Mouse (Mus musculus): Measurements from ENCODE around the gene Sept11. TPM values are rescaled to one million over a fixed set of nuclear protein-coding genes. Genes with fewer than 3 reads are reported as not detected.

Gene Sept11
- total RNA-seq, 1 experiment, result 124 TPM

DNA sequence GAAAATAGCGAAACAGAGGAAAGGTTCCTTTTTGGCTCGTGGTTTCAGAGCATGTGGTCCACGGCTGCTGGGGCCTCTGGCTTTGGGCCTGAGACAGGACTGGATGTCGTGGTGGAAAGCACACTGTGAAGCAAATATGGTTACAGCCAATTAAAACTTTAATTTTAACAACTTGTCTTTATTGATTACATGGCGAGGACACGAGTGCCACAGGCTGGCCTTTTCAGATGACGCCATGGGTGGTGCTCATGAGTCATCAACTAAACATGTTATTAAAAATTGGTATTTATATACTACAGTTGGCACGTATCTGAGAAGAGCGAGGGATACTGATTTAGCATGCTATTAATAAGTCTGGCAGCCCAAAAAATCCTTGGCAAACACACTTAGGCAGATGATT, 41.3 kb upstream of the Sept11 start:
- Histone ChIP-seq H3K4me3 (ENCODE audit: insufficient read depth in 1 of 2, low read depth in 1 of 2, low read length in 2 of 2, poor library complexity in 1 of 2, severe bottlenecking in 1 of 2) (no peak overlapping the region), H3K9me3 (ENCODE audit: control insufficient read depth, insufficient read depth, low read depth, low read length) (no peaks in the 10 kb centered on the region), H3K4me1 (ENCODE audit: control insufficient read depth in 2 of 2, insufficient read depth in 2 of 2, low read length in 2 of 2, poor library complexity in 1 of 2) (no peaks in the 10 kb centered on the region), H3K9ac (ENCODE audit: insufficient read depth, low read depth, low read length, poor library complexity, severe bottlenecking) (no peak overlapping the region), H3K27ac (ENCODE audit: insufficient read depth, low read depth, low read length, poor library complexity, severe bottlenecking) (no peak overlapping the region), H3K36me3 (ENCODE audit: control insufficient read depth, insufficient read depth, low read length, poor library complexity, severe bottlenecking) (no peaks in the 10 kb centered on the region)
- in situ Hi-C loops (cut with MboI; ENCODE audit: low sequenced_read_pairs in 2 of 2, unreplicated experiment in 2 of 2), result no loop called here
- DNase-seq (ENCODE audit: low read depth, low spot score), result no peak
- TF ChIP-seq CHD2 (IDR thresholded peaks at IDR 0.05; ENCODE audit: low read depth, low read length) (no peak), HCFC1 (IDR thresholded peaks at IDR 0.05; ENCODE audit: borderline replicate concordance, insufficient read depth, low read length) (no peak), ZC3H11A (IDR thresholded peaks at IDR 0.05; ENCODE audit: borderline replicate concordance, low read depth, low read length) (no peak), ZNF384 (IDR thresholded peaks at IDR 0.05; ENCODE audit: low read depth, low read length) (no peak), MAFK (IDR thresholded peaks at IDR 0.05; ENCODE audit: insufficient read depth, low read depth, low read length) (no peak)

DNA sequence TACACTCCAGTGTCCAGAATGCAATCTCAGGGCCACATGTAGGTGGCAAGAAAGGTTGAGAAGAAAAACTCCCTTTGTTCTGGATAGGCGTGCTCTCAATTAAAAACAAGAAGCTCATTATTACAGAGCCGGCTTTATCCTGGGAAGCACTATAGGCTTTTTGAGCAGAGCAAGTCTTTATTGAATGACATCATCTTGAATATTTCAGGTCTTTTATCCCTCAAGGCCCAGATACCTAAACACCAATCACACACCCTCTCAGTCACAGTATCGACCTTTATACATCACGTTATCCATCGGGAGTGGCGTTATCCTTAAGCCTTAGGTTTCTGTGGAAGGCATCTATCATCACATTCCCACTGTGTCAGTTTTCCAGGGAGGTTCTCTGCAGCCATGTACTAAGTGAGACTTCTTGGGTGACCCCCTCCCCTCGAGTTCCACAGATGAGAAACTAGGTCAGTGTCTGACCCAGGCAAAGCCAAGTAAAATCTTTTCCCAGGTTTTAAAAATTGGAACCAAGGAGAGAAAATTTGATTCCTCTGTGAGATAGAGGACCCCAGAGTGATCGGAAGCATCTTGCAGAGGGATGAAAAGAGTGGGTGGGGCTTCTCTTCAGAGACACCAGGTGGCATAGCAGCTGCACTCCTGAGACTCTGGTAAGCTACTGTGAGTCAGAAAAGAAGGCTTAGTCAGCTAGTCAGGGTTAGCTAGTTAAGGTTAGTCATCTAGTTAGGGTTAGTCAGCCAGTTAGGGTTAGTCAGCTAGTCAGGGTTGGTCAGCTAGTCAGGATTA, 39.4 kb upstream of the Sept11 start:
- no peaks in the 10 kb centered on the region for H3K36me3 ChIP-seq (ENCODE audit: control insufficient read depth, insufficient read depth, low read length, poor library complexity, severe bottlenecking)
- in situ Hi-C loops (cut with MboI; ENCODE audit: low sequenced_read_pairs in 2 of 2, unreplicated experiment in 2 of 2), result no loop called here
- no peak for DNase-seq (ENCODE audit: low read depth, low spot score)
- TF ChIP-seq HCFC1 (IDR thresholded peaks at IDR 0.05; ENCODE audit: borderline replicate concordance, insufficient read depth, low read length) (no peak), CHD2 (IDR thresholded peaks at IDR 0.05; ENCODE audit: low read depth, low read length) (no peak), ZC3H11A (IDR thresholded peaks at IDR 0.05; ENCODE audit: borderline replicate concordance, low read depth, low read length) (no peak), ZNF384 (IDR thresholded peaks at IDR 0.05; ENCODE audit: low read depth, low read length) (no peak), MAFK (IDR thresholded peaks at IDR 0.05; ENCODE audit: insufficient read depth, low read depth, low read length) (no peak)
- no peak overlapping the region for H3K27ac ChIP-seq (ENCODE audit: insufficient read depth, low read depth, low read length, poor library complexity, severe bottlenecking)
- H3K4me1 ChIP-seq (ENCODE audit: control insufficient read depth in 2 of 2, insufficient read depth in 2 of 2, low read length in 2 of 2, poor library complexity in 1 of 2), result no peaks in the 10 kb centered on the region
- H3K4me3 ChIP-seq (ENCODE audit: insufficient read depth in 1 of 2, low read depth in 1 of 2, low read length in 2 of 2, poor library complexity in 1 of 2, severe bottlenecking in 1 of 2), result no peak overlapping the region
- no peak overlapping the region for H3K9ac ChIP-seq (ENCODE audit: insufficient read depth, low read depth, low read length, poor library complexity, severe bottlenecking)
- no peaks in the 10 kb centered on the region for H3K9me3 ChIP-seq (ENCODE audit: control insufficient read depth, insufficient read depth, low read depth, low read length)

DNA sequence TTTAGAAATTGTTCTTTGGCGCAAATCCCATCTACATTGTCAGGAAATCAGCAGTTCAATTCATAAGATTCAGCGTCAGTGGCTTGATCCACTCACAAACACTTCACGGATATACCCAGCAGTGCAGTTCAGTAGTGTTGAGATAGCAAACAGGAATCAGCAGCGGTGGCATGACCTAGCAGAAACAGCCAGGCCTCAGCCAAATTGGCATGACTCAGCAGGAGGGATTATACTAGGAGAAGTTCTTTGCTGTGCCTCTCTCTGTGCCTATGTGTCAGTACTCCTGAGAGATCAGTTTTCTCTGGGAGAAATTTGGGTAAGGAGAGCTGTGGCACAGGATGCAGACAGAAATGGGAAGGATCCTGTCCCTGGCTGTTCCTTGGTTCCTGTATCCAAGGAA, 32.4 kb upstream of the Sept11 start:
- DNase-seq (ENCODE audit: low read depth, low spot score), result no peak
- no peak for TF ChIP-seq HCFC1 (IDR thresholded peaks at IDR 0.05; ENCODE audit: borderline replicate concordance, insufficient read depth, low read length)
- no peak for TF ChIP-seq MAFK (IDR thresholded peaks at IDR 0.05; ENCODE audit: insufficient read depth, low read depth, low read length)
- no peak for TF ChIP-seq CHD2 (IDR thresholded peaks at IDR 0.05; ENCODE audit: low read depth, low read length)
- no peak for TF ChIP-seq ZC3H11A (IDR thresholded peaks at IDR 0.05; ENCODE audit: borderline replicate concordance, low read depth, low read length)
- TF ChIP-seq ZNF384 (IDR thresholded peaks at IDR 0.05; ENCODE audit: low read depth, low read length), result no peak
- Histone ChIP-seq H3K4me3 (ENCODE audit: insufficient read depth in 1 of 2, low read depth in 1 of 2, low read length in 2 of 2, poor library complexity in 1 of 2, severe bottlenecking in 1 of 2) (no peak overlapping the region), H3K4me1 (ENCODE audit: control insufficient read depth in 2 of 2, insufficient read depth in 2 of 2, low read length in 2 of 2, poor library complexity in 1 of 2) (no peaks in the 10 kb centered on the region), H3K9ac (ENCODE audit: insufficient read depth, low read depth, low read length, poor library complexity, severe bottlenecking) (no peak overlapping the region), H3K9me3 (ENCODE audit: control insufficient read depth, insufficient read depth, low read depth, low read length) (no peaks in the 10 kb centered on the region), H3K36me3 (ENCODE audit: control insufficient read depth, insufficient read depth, low read length, poor library complexity, severe bottlenecking) (no peaks in the 10 kb centered on the region), H3K27ac (ENCODE audit: insufficient read depth, low read depth, low read length, poor library complexity, severe bottlenecking) (no peak overlapping the region)
- in situ Hi-C loops (cut with MboI; ENCODE audit: low sequenced_read_pairs in 2 of 2, unreplicated experiment in 2 of 2), result no loop called here

DNA sequence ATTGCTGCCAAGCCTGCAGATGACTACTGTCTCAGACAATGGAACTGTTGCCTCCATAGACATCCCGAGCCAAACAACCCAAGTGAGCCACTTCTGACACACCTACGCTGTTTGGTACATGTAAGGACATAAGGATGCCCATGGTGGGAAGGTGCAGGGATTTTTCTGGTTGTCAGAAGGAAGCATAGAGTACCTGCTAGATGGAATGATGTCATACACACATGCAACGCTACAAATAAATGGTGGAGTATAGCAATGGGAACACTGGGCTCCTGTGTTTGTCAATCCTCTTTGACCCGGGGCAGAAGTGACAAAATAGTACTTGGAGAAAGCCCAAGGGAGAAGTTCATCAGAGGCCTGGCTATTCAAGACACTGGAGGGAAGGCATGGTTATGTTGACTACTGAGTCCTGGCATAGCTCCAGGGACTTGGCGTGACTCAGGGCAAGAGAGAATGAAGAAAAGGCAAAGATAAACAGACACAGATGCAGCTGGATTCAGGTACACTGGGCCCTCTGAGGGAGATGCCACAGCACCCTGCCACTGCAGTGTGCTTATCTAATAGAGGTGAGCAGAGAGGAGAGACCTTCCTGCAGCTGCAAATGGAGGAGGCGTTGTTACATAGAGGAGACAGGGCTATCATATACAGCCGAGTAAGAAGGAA, 15.4 kb upstream of the Sept11 start:
- in situ Hi-C loops (cut with MboI; ENCODE audit: low sequenced_read_pairs in 2 of 2, unreplicated experiment in 2 of 2), result no loop called here
- Histone ChIP-seq H3K36me3 (ENCODE audit: control insufficient read depth, insufficient read depth, low read length, poor library complexity, severe bottlenecking) (no peaks in the 10 kb centered on the region), H3K4me3 (ENCODE audit: insufficient read depth in 1 of 2, low read depth in 1 of 2, low read length in 2 of 2, poor library complexity in 1 of 2, severe bottlenecking in 1 of 2) (no peak overlapping the region), H3K27ac (ENCODE audit: insufficient read depth, low read depth, low read length, poor library complexity, severe bottlenecking) (no peak overlapping the region), H3K4me1 (ENCODE audit: control insufficient read depth in 2 of 2, insufficient read depth in 2 of 2, low read length in 2 of 2, poor library complexity in 1 of 2) (peaks cover 0 to 5% of the 10 kb centered on the region in 2 experiments; a peak in 1 of 4 replicates), H3K9me3 (ENCODE audit: control insufficient read depth, insufficient read depth, low read depth, low read length) (no peaks in the 10 kb centered on the region), H3K9ac (ENCODE audit: insufficient read depth, low read depth, low read length, poor library complexity, severe bottlenecking) (no peak overlapping the region)
- TF ChIP-seq MAFK (IDR thresholded peaks at IDR 0.05; ENCODE audit: insufficient read depth, low read depth, low read length) (no peak), ZC3H11A (IDR thresholded peaks at IDR 0.05; ENCODE audit: borderline replicate concordance, low read depth, low read length) (no peak), ZNF384 (IDR thresholded peaks at IDR 0.05; ENCODE audit: low read depth, low read length) (no peak), CHD2 (IDR thresholded peaks at IDR 0.05; ENCODE audit: low read depth, low read length) (no peak), HCFC1 (IDR thresholded peaks at IDR 0.05; ENCODE audit: borderline replicate concordance, insufficient read depth, low read length) (no peak)
- no peak for DNase-seq (ENCODE audit: low read depth, low spot score)

Data from ES-E14 (cell line).